Mouse (Mus musculus) right cerebral cortex, adult 2 months (tissue): ENCODE results near the gene Erbb4.
"Not testable (repeated sequence)": the region's sequence is repeated elsewhere in the genome, so short reads cannot be mapped to it uniquely, and the experiment has no call there.

ENCODE experiments used
- DNase-seq, 2 experiments: peaks; one replicate each; pipeline ENCODE4 v3.0.0; 2021 to 2022; ENCODE audit warnings: low spot score in 2 of 2

The Erbb4 gene

GRCm38 (mm10) chr1:68872976-68873634, 234.8 kb downstream of the Erbb4 start:
- DNase-seq, result no peak

- DNase-seq, result no peak
Observed at GRCm38 (mm10) chr1:68860341-68860740, 247.5 kb downstream of the Erbb4 start.

- DNase-seq, result no peak
Observed at GRCm38 (mm10) chr1:68859480-68859879, 248.4 kb downstream of the Erbb4 start.

GRCm38 (mm10) chr1:68839352-68839751, 268.5 kb downstream of the Erbb4 start:
- DNase-seq, result no peak

- DNase-seq, result no peak
Observed at GRCm38 (mm10) chr1:68834686-68835085, 273.2 kb downstream of the Erbb4 start.

GRCm38 (mm10) chr1:68832101-68832500, 275.8 kb downstream of the Erbb4 start:
- no peak for DNase-seq

GRCm38 (mm10) chr1:68831575-68831974, 276.3 kb downstream of the Erbb4 start:
- no peak for DNase-seq

DNA sequence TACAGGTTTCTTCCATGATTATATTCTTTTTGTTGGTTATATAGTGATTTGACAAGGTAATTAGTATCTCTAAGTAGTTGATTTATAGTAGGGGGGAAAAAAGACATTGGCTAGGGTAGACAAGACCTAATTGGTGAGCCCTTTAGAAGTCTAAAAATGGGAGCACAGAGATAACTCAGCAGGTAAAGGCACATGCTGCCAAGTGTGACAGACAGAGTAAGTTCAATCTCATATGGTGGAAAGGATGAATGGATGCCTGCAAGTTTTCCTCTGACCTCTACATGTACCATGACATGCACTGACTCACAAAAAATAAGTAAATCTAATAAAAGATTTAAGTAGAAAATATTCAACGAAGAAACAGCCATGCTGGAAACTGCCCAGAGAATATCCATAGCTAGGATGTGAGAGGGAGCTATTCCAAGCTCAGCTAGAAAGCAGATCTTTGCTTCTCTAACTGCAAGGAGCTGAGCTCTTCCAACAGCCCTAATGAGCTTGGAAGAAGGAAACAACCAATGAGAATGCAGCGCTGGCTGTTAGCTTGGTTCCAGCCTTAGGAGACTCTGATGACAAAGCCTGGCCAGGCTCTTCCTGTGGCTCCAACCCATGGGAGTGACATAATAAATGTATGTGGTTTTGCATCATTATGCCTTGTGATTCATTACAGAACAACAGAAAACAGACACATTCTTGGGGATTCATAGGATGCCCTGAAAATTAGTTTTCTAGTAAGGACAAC, 277.2 kb downstream of the Erbb4 start:
- DNase-seq, result no peak

GRCm38 (mm10) chr1:68823116-68823644, 284.7 kb downstream of the Erbb4 start:
- no peak for DNase-seq

DNA sequence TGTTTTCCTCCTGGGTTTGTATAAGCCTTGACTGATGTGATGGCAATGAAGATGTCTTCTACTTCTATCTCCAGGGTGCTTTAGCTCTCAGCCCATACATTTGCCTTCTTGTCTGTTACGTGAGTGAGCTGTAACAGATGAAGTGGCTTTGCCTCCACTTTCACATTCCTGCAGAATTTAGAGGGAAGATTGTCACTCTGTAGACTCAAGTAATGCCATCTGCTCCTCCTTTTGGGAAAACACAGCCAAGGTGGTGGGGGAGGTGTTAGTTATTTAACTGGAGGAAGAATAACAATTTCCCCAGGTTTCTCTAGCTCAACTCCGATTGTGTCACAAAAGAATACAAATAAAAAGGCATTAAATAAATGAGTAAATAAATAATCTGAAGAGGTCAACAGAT, 301.1 kb downstream of the Erbb4 start:
- DNase-seq, result no peak

DNA sequence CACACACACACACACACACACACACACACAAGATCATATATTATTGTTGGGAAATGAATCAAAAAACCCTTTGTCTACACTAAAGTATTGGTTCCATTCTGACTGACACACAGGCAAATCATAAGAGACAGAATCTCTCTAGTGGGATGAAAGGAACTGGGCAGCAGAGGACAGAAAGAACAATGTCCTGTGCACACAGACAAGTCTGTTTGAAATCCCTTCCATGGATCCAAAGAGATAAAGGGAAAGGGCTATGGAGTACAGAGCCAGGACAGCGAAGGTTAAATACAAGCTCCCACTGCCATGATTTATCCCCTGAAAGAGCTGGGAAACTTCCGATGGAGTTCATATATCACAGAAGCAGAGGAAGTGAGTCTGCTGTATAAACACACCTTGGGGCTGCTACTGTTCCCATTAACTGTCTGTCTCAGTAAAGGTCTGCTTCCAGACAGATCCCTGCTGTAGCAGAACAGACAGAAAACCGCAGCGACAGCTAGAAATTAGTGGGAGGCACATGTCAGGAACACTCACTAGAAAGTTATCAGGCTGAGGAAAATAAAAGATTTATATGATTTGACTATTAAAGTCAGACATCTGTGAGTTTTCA, 320.3 kb downstream of the Erbb4 start:
- no peak for DNase-seq

- no peak for DNase-seq
Observed at GRCm38 (mm10) chr1:68780653-68781052, 327.2 kb downstream of the Erbb4 start.

- DNase-seq, result no peak
Observed at GRCm38 (mm10) chr1:68780032-68780431, 327.8 kb downstream of the Erbb4 start.

- not testable (repeated sequence) for DNase-seq
Observed at GRCm38 (mm10) chr1:68766095-68766494, 341.8 kb downstream of the Erbb4 start.

DNA sequence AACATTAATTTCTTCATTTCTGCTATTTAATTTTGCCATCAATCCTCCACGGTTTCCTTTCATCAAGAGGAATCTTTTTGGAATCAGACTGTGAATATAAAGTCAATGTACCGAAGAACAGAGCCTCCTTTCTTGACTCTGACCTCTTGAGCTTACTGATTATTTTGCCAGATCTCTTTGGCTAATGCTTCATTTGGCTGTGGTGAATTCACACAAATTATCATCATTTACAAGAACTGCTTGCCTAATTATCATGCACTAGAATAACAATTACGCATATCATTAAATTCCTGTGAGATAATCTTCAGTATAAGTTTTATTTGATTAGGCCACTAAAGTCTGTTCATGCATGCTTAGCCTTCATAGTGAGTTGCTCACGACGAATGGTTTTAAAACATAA, 345.4 kb downstream of the Erbb4 start:
- DNase-seq, result no peak

- peak; percentile 56 to 59 for DNase-seq
Observed at GRCm38 (mm10) chr1:68748976-68749375, 358.9 kb downstream of the Erbb4 start.

GRCm38 (mm10) chr1:68681478-68681877, 426.4 kb downstream of the Erbb4 start:
- no peak for DNase-seq

- no peak for DNase-seq
Observed at GRCm38 (mm10) chr1:68674667-68675066, 433.2 kb downstream of the Erbb4 start.

DNA sequence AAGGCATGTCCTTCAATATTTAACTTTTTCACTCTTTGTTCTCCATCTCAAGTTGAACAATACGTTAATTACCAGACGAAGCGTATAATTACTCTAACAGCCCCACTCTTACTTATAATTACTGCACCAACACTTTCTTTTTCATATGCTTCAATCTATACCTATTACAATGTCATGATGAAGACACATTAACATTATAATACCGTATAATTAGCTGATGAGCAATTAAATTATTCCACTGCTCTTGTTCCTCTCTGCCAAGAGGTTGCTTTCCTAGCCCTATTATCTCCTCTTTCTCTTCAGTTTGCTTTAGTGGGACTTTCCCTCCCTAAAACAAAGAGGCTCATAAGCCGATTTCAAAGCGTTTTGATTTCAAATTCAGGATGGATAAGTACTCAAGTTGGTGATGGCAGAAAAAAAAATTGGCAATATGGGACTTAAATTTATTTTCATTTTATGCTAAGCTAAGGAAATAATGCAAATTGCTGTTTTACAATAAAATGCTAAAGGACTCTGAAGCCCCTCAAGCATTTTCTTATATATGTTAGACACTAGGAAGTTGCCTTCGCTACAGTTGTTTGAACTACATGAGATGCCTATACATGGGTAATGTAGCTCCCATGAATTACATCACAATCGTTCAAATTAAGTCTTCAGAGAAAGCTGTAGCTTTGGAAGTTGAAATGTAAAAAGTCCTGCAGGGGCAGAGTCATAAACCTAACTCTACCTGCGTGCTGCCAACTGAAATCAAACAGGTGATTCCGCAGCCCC, 440.8 kb downstream of the Erbb4 start:
- DNase-seq, result no peak

- no peak for DNase-seq
Observed at GRCm38 (mm10) chr1:68590475-68590874, 517.4 kb downstream of the Erbb4 start.

DNA sequence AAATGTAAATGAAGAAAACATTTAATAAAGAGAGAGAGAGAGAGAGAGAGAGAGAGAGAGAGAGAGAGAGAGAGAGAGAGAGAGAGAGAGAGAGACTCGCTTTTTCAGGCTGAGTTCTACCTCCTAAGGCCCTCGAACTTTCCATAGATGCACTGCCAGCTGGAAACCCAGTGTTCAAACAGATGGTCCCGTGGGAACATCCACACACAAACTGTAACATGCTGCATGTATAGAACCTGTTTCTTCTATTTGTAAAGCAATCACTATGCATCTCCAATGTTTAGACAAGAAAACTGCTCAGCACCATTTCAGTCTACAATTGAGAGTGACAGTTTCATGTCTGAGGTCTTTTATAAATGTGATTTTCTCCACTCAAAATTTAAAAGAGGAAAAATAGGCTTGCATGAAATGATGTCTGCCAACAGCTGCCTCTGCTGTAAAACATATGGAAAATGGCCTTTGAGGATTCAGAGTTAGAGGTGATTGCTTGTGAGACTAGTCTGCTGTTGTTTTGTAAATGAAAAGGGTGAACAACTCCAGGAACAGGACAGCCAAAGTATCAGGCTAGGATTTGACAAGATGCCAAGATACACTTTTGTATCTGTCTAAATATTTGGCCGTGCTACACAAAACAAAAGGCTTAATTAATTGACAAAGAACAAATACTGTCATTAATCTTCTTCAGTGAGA, 533.9 kb downstream of the Erbb4 start:
- DNase-seq, result no peak
